Mouse (Mus musculus) myocyte (in vitro differentiated cells): ENCODE measurements at regions not wholly inside any gene's neighbourhood (a gene's known extent, or its start where the extent isn't known, plus 50 kb on each side); places are given as distances from the start of the nearest gene placed in this dataset.

Experiments
- CEBPB ChIP-seq: IDR thresholded peaks from 2 replicates; pipeline ENCODE4 v1.6.1; 2011; ENCODE audit warnings: mild to moderate bottlenecking, moderate library complexity; ENCODE audit not compliant: poor library complexity, insufficient read depth, severe bottlenecking
- E2F4 ChIP-seq: IDR thresholded peaks from one replicate; pipeline ENCODE4 v1.6.1; 2011; ENCODE audit warnings: mild to moderate bottlenecking, control low read depth, moderate library complexity; ENCODE audit not compliant: insufficient read depth
- MYOD1 ChIP-seq, 3 experiments: IDR thresholded peaks; one replicate each; pipeline ENCODE4 v1.6.1; 2011; ENCODE audit warnings: control low read depth in 2 of 3, low read depth in 2 of 3, mild to moderate bottlenecking in 2 of 3, moderate library complexity in 1 of 3; ENCODE audit not compliant: insufficient read length in 2 of 3, control insufficient read depth in 1 of 3
- POLR2A ChIP-seq: IDR thresholded peaks from one replicate; pipeline ENCODE4 v1.6.1; 2011; ENCODE audit warnings: low read depth, mild to moderate bottlenecking, control low read depth, moderate library complexity; ENCODE audit not compliant: insufficient read length
- POLR2AphosphoS2 ChIP-seq: IDR thresholded peaks from one replicate; pipeline ENCODE4 v1.6.1; 2011; ENCODE audit warnings: low read depth, control low read depth; ENCODE audit not compliant: insufficient read length
- USF1 ChIP-seq: IDR thresholded peaks from one replicate; pipeline ENCODE4 v1.6.1; 2011; ENCODE audit warnings: low read depth, mild to moderate bottlenecking, control low read depth, moderate library complexity

- TF ChIP-seq USF1 (no peak), POLR2A (no peak), E2F4 (no peak), CEBPB (no peak), POLR2AphosphoS2 (no peak), MYOD1 (IDR thresholded peaks at IDR 0.05; ENCODE audit: control insufficient read depth in 1 of 3, insufficient read length in 2 of 3, low read depth in 2 of 3) (no peak)
Observed at GRCm38 (mm10) chr5:148744676-148745391, 184.3 kb downstream of the Katnal1 start.
